Mouse (Mus musculus) limb, embryonic 12.5 days (tissue): Measurements from ENCODE around the gene Calm3. TPM values are rescaled to one million over a fixed set of nuclear protein-coding genes. Genes with fewer than 3 reads are reported as not detected.

ENCODE experiments used
- ATAC-seq: fragments of 200-750 bp; cut with Nextera tagmentation; 2 replicates; pipeline ENCODE4 v1.8.0; 2017; ENCODE audit warnings: low read depth, moderate TSS enrichment; ENCODE audit not compliant: insufficient number of reproducible peaks, insufficient read depth, low FRiP score, low TSS enrichment
- H3K27ac ChIP-seq: fragments of 300-500 bp; sonication (generic); 2 replicates; pipeline ENCODE4 v1.5.1; 2016; ENCODE audit warnings: mild to moderate bottlenecking, moderate library complexity
- H3K27me3 ChIP-seq: fragments of 300-500 bp; sonication (generic); 2 replicates; pipeline ENCODE4 v1.6.1; 2016; ENCODE audit warnings: mild to moderate bottlenecking, moderate library complexity
- H3K36me3 ChIP-seq: fragments of 300-500 bp; sonication (generic); 2 replicates; pipeline ENCODE4 v1.6.1; 2016; ENCODE audit warnings: mild to moderate bottlenecking, moderate library complexity
- H3K4me1 ChIP-seq: fragments of 300-500 bp; sonication (generic); replicated peaks from 2 replicates; pipeline ENCODE4 v1.6.1; 2016
- H3K4me2 ChIP-seq: fragments of 300-500 bp; sonication (generic); 2 replicates; pipeline ENCODE4 v1.6.1; 2016; ENCODE audit warnings: mild to moderate bottlenecking, moderate library complexity
- H3K4me3 ChIP-seq: fragments of 300-500 bp; sonication (generic); replicated peaks from 2 replicates; pipeline ENCODE4 v1.5.1; 2016; ENCODE audit warnings: mild to moderate bottlenecking
- H3K9ac ChIP-seq: fragments of 300-500 bp; sonication (generic); replicated peaks from 2 replicates; pipeline ENCODE4 v1.6.1; 2016; ENCODE audit warnings: mild to moderate bottlenecking, moderate library complexity
- H3K9me3 ChIP-seq: fragments of 300-500 bp; sonication (generic); 2 replicates; pipeline ENCODE4 v1.6.1; 2016; ENCODE audit warnings: mild to moderate bottlenecking, moderate library complexity
- WGBS: fragments of 180-500 bp; shearing (Covaris S2); methylation state at CpG from one replicate; pipeline ENCODE4 v1.1.7; 2016; 5-methylcytosine and 5-hydroxymethylcytosine counted together
- polyA plus RNA-seq: library from polyadenylated mRNA; unstranded; fragments of >200 nt; fragmentation: Nextera tagmentation; extraction: Ambion mirVana; gene quantifications from 2 replicates; pipeline ENCODE4 v1.2.1, GENCODE M21; 2016

The Calm3 gene
- polyA plus RNA-seq, 1 experiment from 2014 or later: 123 TPM

DNA sequence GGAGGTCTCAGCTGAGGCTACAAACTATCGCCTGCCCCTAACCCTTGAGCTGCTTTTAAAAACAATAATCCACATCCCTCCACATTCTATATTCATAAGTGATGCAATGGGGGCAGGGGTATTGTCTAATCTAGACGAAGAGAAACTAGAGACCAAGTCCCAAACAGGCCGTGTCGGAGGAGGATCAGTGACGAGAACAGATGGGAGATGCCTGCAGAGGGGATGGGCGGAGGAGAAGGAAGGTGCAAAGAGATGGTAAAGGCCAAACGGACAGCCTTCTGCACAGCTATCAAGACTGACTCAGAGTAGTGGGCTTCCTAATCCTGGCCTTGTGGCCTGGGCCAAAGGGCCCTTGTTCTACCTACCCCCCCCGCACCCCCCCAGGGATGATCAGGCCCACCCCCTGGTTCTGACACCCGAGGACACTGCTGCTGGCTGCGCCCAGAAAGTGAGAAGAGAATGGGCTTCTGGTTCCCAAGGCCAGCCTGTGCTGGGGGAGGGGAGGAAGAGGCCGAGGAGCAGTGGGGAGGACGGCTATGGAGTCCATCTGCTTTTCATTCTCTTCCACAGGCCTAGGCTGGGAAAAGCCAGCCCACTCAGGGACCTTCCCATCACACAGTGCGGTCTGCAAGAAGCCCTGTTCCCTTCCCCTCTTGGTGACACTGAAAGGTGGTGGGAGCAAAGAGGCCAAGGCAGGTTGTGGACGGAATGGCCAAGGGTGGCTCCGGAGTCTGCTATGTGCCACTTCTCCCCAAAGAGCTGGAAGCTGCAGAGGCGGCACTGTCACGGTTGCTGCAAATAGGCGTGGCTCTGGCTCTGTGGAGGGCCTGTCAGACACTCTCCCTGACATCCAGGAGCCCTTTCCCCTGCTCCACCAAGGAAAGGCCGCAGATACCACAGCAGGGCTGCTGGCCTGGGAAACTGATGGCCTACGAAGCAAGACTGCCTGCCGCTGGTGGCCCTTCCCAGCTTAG lies 2.8 kb downstream of the Calm3 start:
- WGBS: 38% methylated on average over 21 of the region's 21 CpGs
- no peaks in the 10 kb centered on the region for H3K9me3 ChIP-seq
- peak overlapping the region; percentile 94 for H3K9ac ChIP-seq
- no peaks in the 10 kb centered on the region for H3K27me3 ChIP-seq
- H3K4me3 ChIP-seq: peak overlapping the region; percentile 85
- H3K4me1 ChIP-seq: peaks cover 41% of the 10 kb centered on the region
- ATAC-seq: no peak
- peak overlapping the region; percentile 86 for H3K27ac ChIP-seq
- H3K36me3 ChIP-seq: peaks cover 48% of the 10 kb centered on the region
- H3K4me2 ChIP-seq: peak overlapping the region; percentile 94

DNA sequence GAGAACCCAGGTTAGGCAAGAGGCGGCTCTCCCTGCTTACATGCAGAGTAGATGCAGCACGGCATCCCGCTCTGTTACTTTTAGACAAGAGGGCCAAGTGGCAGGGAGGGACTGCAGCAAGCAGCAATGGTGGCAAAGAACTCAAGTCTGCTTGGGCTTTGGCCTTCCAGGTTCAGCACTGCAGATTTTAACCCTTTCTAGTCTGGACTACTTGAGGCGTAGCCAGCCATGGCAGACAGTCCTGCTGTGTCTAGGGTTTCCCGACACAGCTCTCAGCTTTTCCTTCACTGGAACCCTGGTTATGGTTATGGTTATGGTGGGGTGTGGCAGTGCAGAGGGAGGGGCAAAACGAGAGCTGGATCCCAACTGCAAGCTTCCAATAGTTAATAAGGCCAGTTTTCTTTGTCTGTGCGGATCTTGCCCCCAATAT lies 3.7 kb downstream of the Calm3 start:
- Histone ChIP-seq H3K9ac (peak overlapping the region; percentile 44; the same call in 1 of the 2 replicates), H3K4me3 (no peak overlapping the region), H3K27me3 (no peaks in the 10 kb centered on the region), H3K4me2 (peak overlapping the region; percentile 24), H3K36me3 (peaks cover 56% of the 10 kb centered on the region), H3K4me1 (peaks cover 41% of the 10 kb centered on the region), H3K27ac (0 out of 2 replicates have a peak overlapping the region, but pooled peaks have one; percentile 50), H3K9me3 (no peaks in the 10 kb centered on the region)
- 81% methylated on average over 7 of the region's 7 CpGs for WGBS
- no peak for ATAC-seq

GRCm38 (mm10) chr7:16919395-16920149 lies 4.3 kb downstream of the Calm3 start:
- Histone ChIP-seq H3K9me3 (no peaks in the 10 kb centered on the region), H3K9ac (peak overlapping the region; percentile 44; the same call in 1 of the 2 replicates), H3K4me3 (no peak overlapping the region), H3K36me3 (peaks cover 62% of the 10 kb centered on the region), H3K4me1 (peaks cover 41% of the 10 kb centered on the region), H3K27me3 (no peaks in the 10 kb centered on the region), H3K27ac (0 out of 2 replicates have a peak overlapping the region, but pooled peaks have one; percentile 50), H3K4me2 (peak overlapping the region; percentile 24)
- ATAC-seq: no peak
- WGBS: 84% methylated on average over 13 of the region's 13 CpGs

DNA sequence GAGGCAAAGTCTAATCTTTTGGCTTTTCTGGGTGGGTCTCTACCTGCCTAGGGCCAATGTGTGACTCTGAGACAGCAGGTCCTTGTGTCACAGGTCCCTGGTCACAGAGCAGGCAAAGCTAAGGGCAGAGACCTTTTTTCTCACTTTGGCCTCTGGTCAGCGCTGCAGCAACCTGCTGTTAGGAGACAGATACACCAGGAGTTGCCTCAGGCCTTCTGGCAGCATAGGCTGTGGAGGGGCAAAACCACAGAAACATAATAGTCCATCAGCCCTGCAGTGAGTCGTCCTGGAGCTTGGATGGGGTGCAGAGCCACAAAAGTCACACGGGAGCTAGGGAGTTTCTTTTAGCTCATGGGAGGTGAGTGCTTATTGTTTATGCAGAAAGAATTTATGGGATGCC lies 5.2 kb downstream of the Calm3 start:
- Histone ChIP-seq H3K9me3 (no peaks in the 10 kb centered on the region), H3K9ac (0 out of 2 replicates have a peak overlapping the region, but pooled peaks have one; percentile 0), H3K4me3 (no peak overlapping the region), H3K4me1 (peaks cover 41% of the 10 kb centered on the region), H3K4me2 (no peak overlapping the region), H3K27ac (no peak overlapping the region), H3K36me3 (peaks cover 66% of the 10 kb centered on the region), H3K27me3 (no peaks in the 10 kb centered on the region)
- WGBS: 76% methylated on average over 3 of the region's 3 CpGs
- ATAC-seq: no peak

DNA sequence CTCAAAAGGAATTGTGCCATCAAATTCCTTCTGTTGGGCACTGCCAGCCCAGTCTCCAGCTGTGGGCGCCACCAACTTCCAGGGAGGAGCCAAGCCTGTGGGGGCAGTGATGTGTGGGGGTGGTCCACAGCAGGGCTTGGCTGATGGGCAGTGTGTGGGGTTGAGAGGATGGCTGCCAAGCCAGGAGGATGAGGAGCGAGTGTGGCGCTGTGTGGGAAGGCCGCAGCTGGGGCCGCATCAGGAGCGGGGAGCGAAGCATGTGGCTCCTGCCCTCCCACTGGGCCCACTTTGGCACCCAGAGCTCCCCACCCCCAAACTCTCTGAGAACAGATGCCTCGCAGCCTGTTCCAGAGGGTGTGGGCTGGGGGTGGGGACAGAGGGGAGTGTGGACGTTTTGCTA lies 5.9 kb downstream of the Calm3 start:
- peaks cover 69% of the 10 kb centered on the region for H3K36me3 ChIP-seq
- no peaks in the 10 kb centered on the region for H3K27me3 ChIP-seq
- H3K4me2 ChIP-seq: no peak overlapping the region
- no peak overlapping the region for H3K9ac ChIP-seq
- no peak for ATAC-seq
- WGBS: 81% methylated on average over 9 of the region's 9 CpGs
- H3K4me1 ChIP-seq: peaks cover 43% of the 10 kb centered on the region
- no peak overlapping the region for H3K4me3 ChIP-seq
- no peak overlapping the region for H3K27ac ChIP-seq
- H3K9me3 ChIP-seq: no peaks in the 10 kb centered on the region

DNA sequence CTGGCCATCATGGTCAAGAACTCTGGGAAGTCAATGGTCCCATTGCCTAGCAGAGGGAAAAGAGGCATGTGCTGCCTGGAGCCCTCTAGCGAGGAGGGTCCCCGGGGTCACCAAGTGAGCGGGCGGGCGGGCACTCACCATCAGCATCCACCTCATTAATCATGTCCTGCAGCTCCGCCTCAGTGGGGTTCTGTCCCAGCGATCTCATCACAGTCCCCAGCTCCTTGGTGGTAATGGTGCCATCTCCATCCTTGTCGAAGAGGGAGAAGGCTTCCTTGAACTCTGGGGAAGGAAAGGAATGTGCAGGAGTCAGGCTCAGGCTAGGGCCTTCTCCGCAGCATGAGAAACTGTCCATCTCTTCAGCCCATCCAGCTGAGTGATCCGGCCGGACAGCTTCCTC lies 6.5 kb downstream of the Calm3 start:
- H3K4me3 ChIP-seq: no peak overlapping the region
- peaks cover 69% of the 10 kb centered on the region for H3K36me3 ChIP-seq
- no peak overlapping the region for H3K27ac ChIP-seq
- no peaks in the 10 kb centered on the region for H3K27me3 ChIP-seq
- no peak overlapping the region for H3K9ac ChIP-seq
- WGBS: 68% methylated on average over 11 of the region's 11 CpGs
- H3K4me2 ChIP-seq: no peak overlapping the region
- peaks cover 43% of the 10 kb centered on the region for H3K4me1 ChIP-seq
- ATAC-seq: no peak
- no peaks in the 10 kb centered on the region for H3K9me3 ChIP-seq

DNA sequence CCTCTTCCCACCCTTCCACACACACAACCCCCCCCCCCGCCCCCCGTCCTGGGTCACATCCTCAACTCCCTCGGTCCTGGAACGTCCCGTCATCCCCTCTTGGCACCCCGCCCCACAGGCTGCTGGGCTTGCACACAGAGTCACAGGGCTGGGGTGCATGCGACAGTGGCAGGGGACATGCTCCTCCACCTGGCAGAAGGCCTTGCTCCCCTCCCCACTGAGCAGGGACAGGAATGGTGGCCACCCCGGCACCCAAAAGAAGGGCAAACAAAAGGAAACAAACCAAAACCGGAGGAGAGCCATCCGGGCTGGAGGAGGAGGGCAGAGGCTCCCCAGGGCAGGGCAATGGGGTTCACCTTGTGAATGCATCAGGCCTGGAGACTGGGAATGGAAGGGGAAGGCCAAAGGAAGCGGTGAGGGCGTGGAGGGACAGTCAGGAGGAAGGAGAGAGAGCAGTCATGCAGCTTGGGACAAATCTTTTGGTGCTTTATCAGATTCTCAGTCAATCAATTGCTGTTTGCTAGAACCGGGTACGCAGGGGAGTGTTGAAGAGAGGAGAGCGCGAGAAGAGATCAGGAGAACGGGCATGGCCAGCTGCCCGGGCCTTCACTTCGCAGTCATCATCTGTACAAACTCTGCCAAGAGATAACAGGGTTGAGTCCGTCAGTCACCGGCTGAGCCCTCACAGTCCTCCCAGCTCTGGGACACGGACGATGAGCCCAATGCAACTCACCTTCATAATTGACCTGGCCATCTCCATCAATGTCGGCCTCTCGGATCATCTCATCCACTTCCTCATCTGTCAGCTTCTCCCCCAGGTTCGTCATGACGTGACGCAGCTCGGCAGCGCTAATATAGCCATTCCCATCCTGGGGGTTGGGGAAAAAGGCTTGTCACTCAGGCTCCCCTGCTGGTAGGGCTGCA lies 7.3 kb downstream of the Calm3 start:
- WGBS: 89% methylated on average over 30 of the region's 30 CpGs
- H3K4me2 ChIP-seq: no peak overlapping the region
- H3K4me1 ChIP-seq: peaks cover 39% of the 10 kb centered on the region
- no peak for ATAC-seq
- peak overlapping the region; percentile 0; the same call in 1 of the 2 replicates for H3K27ac ChIP-seq
- no peaks in the 10 kb centered on the region for H3K9me3 ChIP-seq
- H3K4me3 ChIP-seq: no peak overlapping the region
- H3K36me3 ChIP-seq: peaks cover 67% of the 10 kb centered on the region
- no peaks in the 10 kb centered on the region for H3K27me3 ChIP-seq
- no peak overlapping the region for H3K9ac ChIP-seq

- Histone ChIP-seq H3K9ac (no peak overlapping the region), H3K9me3 (no peaks in the 10 kb centered on the region), H3K4me3 (no peak overlapping the region), H3K36me3 (peaks cover 64% of the 10 kb centered on the region), H3K4me2 (no peak overlapping the region), H3K4me1 (peaks cover 30% of the 10 kb centered on the region), H3K27ac (no peak overlapping the region), H3K27me3 (no peaks in the 10 kb centered on the region)
- ATAC-seq: no peak
- WGBS: 92% methylated on average over 32 of the region's 32 CpGs
Measured at GRCm38 (mm10) chr7:16915461-16916340, 8.2 kb downstream of the Calm3 start.

DNA sequence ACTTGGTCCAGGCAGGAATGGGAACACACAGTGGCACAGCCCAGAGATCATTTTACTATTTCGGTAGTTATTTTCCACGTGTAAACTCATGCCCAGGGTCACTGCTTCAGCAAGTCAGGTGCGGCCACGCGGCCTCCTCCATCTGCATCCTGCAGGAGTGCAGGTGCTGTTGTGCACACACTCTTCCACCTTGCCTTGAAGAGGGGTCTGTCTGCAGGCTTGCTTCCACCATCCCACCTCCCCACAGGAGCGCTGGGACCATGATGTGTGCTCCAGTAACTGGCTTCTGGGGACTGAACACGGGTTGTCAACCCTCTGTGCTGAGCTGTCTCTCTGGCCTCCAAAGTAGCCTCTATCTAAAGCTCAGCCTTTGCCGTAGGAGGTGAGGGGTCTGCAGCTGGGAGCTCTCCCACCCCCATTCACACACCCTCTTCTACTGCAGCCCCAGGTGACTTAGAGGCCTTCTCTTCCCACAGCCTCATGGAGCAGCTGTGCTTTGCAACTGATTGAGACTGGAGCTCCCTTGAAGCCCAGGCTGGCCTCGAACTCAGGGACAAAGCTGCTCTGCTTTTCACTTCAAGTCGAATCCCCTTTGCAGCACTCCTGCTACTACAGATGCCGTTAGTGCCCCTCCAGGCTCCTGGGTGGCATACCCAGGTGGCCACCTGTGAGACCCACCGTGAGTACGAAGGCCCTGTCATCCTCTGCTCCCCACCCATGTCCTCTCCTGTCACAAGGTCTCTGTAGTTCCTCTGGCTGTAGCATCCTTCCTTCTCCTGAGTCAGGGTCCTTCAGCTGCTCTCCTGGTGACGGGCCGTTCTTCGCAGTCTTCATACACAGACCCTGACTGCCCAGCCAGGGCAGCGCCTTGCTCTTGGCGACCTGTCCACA lies 9.2 kb downstream of the Calm3 start:
- H3K9me3 ChIP-seq: no peaks in the 10 kb centered on the region
- H3K4me1 ChIP-seq: peaks cover 24% of the 10 kb centered on the region
- no peak overlapping the region for H3K4me2 ChIP-seq
- ATAC-seq: no peak
- peaks cover 58% of the 10 kb centered on the region for H3K36me3 ChIP-seq
- no peak overlapping the region for H3K9ac ChIP-seq
- no peak overlapping the region for H3K4me3 ChIP-seq
- 86% methylated on average over 18 of the region's 18 CpGs for WGBS
- no peaks in the 10 kb centered on the region for H3K27me3 ChIP-seq
- no peak overlapping the region for H3K27ac ChIP-seq
